24 mouse cellular contexts compared by ENCODE assay signal in genomic region chr3:85106956-85107355, GRCm38 (mm10).
A peak's percentile ranks its signal among the peaks of the same experiment; 100 is the strongest.
DNase-seq lines count a peak whose midpoint lies in the region; ATAC-seq and TF ChIP-seq lines count a peak whose summit lies in the region.
"Had no signal": no experiment of that assay in that cellular context is flagged by ENCODE, and none has a peak within 500 bp of the region (broad histone marks: within the 10 kb centered on the region; RNA-seq: fewer than 3 reads in every experiment).

No protein-coding gene starts in this region.

- no peak for TF ChIP-seq EP300 in lung, postnatal 0 days (IDR thresholded peaks at IDR 0.05)
- TF ChIP-seq EP300 in stomach, postnatal 0 days (optimal IDR thresholded peaks at IDR 0.05): no peak

- H3K4me3 ChIP-seq in lung, postnatal 0 days (ENCODE audit: low read depth, low read length): no peak overlapping the region
- H3K4me3 ChIP-seq in stomach, embryonic 14.5 days (ENCODE audit: low read depth, low read length): no peak overlapping the region
- H3K4me3 ChIP-seq in stomach, postnatal 0 days (ENCODE audit: low read depth, low read length): no peak overlapping the region
- H3K4me3 ChIP-seq: heart, embryonic 15.5 days; hindbrain, embryonic 15.5 days; limb, embryonic 10.5 days; midbrain, embryonic 12.5 days; myocyte; neural tube, embryonic 13.5 days had no signal

- no peaks in the 10 kb centered on the region for H3K27me3 ChIP-seq in lung, postnatal 0 days (replicated peaks; ENCODE audit: insufficient read depth, low read length)
- no peaks in the 10 kb centered on the region for H3K27me3 ChIP-seq in stomach, embryonic 14.5 days (ENCODE audit: control insufficient read depth, insufficient read depth, low read length)
- no peaks in the 10 kb centered on the region for H3K27me3 ChIP-seq in stomach, postnatal 0 days (ENCODE audit: control insufficient read depth, insufficient read depth, low read length)
- H3K27me3 ChIP-seq: heart, embryonic 15.5 days; hindbrain, embryonic 15.5 days; midbrain, embryonic 12.5 days; neural tube, embryonic 13.5 days had no signal

- H3K9me3 ChIP-seq in lung, postnatal 0 days (ENCODE audit: low read length): no peaks in the 10 kb centered on the region
- no peaks in the 10 kb centered on the region for H3K9me3 ChIP-seq in stomach, embryonic 14.5 days (ENCODE audit: control insufficient read depth, low read depth, low read length)
- no peaks in the 10 kb centered on the region for H3K9me3 ChIP-seq in stomach, postnatal 0 days (ENCODE audit: control insufficient read depth, low read length)
- H3K9me3 ChIP-seq: heart, embryonic 15.5 days; hindbrain, embryonic 15.5 days; limb, embryonic 10.5 days; midbrain, embryonic 12.5 days; neural tube, embryonic 13.5 days had no signal

- no peaks in the 10 kb centered on the region for H3K4me1 ChIP-seq in lung, postnatal 0 days (ENCODE audit: insufficient read depth, low read depth, low read length)
- no peaks in the 10 kb centered on the region for H3K4me1 ChIP-seq in stomach, embryonic 14.5 days (ENCODE audit: control insufficient read depth, insufficient read depth, low read length)
- no peaks in the 10 kb centered on the region for H3K4me1 ChIP-seq in stomach, postnatal 0 days (replicated peaks; ENCODE audit: control insufficient read depth, insufficient read depth)
- H3K4me1 ChIP-seq: hindbrain, embryonic 15.5 days had no signal

- no peaks in the 10 kb centered on the region for H3K36me3 ChIP-seq in lung, postnatal 0 days (ENCODE audit: insufficient read depth, low read length)
- no peaks in the 10 kb centered on the region for H3K36me3 ChIP-seq in stomach, embryonic 14.5 days (ENCODE audit: control insufficient read depth, insufficient read depth, low read length)
- H3K36me3 ChIP-seq in stomach, postnatal 0 days (ENCODE audit: control insufficient read depth, insufficient read depth, low read length): no peaks in the 10 kb centered on the region
- H3K36me3 ChIP-seq: heart, embryonic 15.5 days; hindbrain, embryonic 15.5 days; limb, embryonic 10.5 days; midbrain, embryonic 12.5 days; neural tube, embryonic 13.5 days had no signal

- H3K9ac ChIP-seq in lung, postnatal 0 days (replicated peaks; ENCODE audit: low read depth): no peak overlapping the region
- no peak overlapping the region for H3K9ac ChIP-seq in stomach, embryonic 14.5 days (replicated peaks; ENCODE audit: low read depth, low read length)
- H3K9ac ChIP-seq in stomach, postnatal 0 days (ENCODE audit: low read length): no peak overlapping the region
- H3K9ac ChIP-seq: forebrain, postnatal 0 days; heart, embryonic 15.5 days; hindbrain, embryonic 15.5 days; midbrain, embryonic 12.5 days; neural tube, embryonic 13.5 days had no signal

- 47% methylated on average over 11 of the region's 11 CpGs for WGBS in lung, postnatal 0 days
- 43% methylated on average over 11 of the region's 11 CpGs for WGBS in stomach, embryonic 14.5 days
- 41% methylated on average over 11 of the region's 11 CpGs for WGBS in stomach, postnatal 0 days

- TF ChIP-seq CTCF in lung, postnatal 0 days (IDR thresholded peaks at IDR 0.05): no peak
- TF ChIP-seq CTCF in stomach, postnatal 0 days (IDR thresholded peaks at IDR 0.05; ENCODE audit: low read depth): no peak

- H3K4me2 ChIP-seq in lung, postnatal 0 days (replicated peaks; ENCODE audit: low read depth, low read length): no peak overlapping the region
- 0 out of 2 replicates have a peak overlapping the region, but pooled peaks have one; percentile 24 for H3K4me2 ChIP-seq in stomach, embryonic 14.5 days (replicated peaks; ENCODE audit: low read depth, low read length)
- H3K4me2 ChIP-seq in stomach, postnatal 0 days (replicated peaks; ENCODE audit: low read depth): no peak overlapping the region
- H3K4me2 ChIP-seq: heart, embryonic 15.5 days; hindbrain, embryonic 15.5 days; midbrain, embryonic 12.5 days; neural tube, embryonic 13.5 days had no signal

- no peak overlapping the region for H3K27ac ChIP-seq in lung, postnatal 0 days (ENCODE audit: low read length)
- no peak overlapping the region for H3K27ac ChIP-seq in stomach, embryonic 14.5 days (ENCODE audit: low read length)
- no peak overlapping the region for H3K27ac ChIP-seq in stomach, postnatal 0 days (replicated peaks)
- H3K27ac ChIP-seq: heart, embryonic 15.5 days; hindbrain, embryonic 15.5 days; limb, embryonic 10.5 days; midbrain, embryonic 12.5 days; neural tube, embryonic 13.5 days had no signal

- intact Hi-C loops in heart, postnatal 10 days (cut with DNase I): no loop called here

- ATAC-seq in lung, postnatal 0 days: no peak
- no peak for ATAC-seq in stomach, embryonic 14.5 days (ENCODE audit: insufficient number of reproducible peaks, insufficient read depth, low FRiP score, low read depth)
- no peak for ATAC-seq in stomach, postnatal 0 days (ENCODE audit: low FRiP score, low TSS enrichment)
- ATAC-seq: forebrain, postnatal 0 days had no signal

- peak; percentile 19 for DNase-seq in heart, adult 11 months
- no peak for DNase-seq in heart, postnatal 10 days
- peak; percentile 25 for DNase-seq in lung, postnatal 0 days (ENCODE audit: low spot score)
- no peak for DNase-seq in lung, postnatal 14 days
- DNase-seq in stomach, postnatal 0 days (ENCODE audit: low spot score): no peak
- DNase-seq in telencephalon, adult 2 months (ENCODE audit: low read depth, low spot score): peak; percentile 31
- DNase-seq: adrenal gland, adult 8-10 months; cerebellum, adult 2 months; cerebellum, postnatal 25 days; forebrain, postnatal 0 days; gastrocnemius, postnatal 36 days; kidney, adult 8-10 months; kidney, postnatal 10 days; liver; right cerebral cortex, postnatal 14 days; spleen, adult 18-20 months; thymus, adult 2 months had no signal

Comparison
In these comparisons a context has a peak if more than half of its experiments do, and no peak if none do; other contexts are left out.
1. DNase-seq: peak in heart, adult 11 months (single experiment), lung, postnatal 0 days (single experiment) and telencephalon, adult 2 months (single experiment); none in heart, postnatal 10 days (0 of 2), lung, postnatal 14 days (single experiment) and stomach, postnatal 0 days (single experiment).